Mouse (Mus musculus): ENCODE measurements at regions not wholly inside any gene's neighbourhood (a gene's known extent, or its start where the extent isn't known, plus 50 kb on each side); places are given as distances from the start of the nearest gene placed in this dataset.

DNA sequence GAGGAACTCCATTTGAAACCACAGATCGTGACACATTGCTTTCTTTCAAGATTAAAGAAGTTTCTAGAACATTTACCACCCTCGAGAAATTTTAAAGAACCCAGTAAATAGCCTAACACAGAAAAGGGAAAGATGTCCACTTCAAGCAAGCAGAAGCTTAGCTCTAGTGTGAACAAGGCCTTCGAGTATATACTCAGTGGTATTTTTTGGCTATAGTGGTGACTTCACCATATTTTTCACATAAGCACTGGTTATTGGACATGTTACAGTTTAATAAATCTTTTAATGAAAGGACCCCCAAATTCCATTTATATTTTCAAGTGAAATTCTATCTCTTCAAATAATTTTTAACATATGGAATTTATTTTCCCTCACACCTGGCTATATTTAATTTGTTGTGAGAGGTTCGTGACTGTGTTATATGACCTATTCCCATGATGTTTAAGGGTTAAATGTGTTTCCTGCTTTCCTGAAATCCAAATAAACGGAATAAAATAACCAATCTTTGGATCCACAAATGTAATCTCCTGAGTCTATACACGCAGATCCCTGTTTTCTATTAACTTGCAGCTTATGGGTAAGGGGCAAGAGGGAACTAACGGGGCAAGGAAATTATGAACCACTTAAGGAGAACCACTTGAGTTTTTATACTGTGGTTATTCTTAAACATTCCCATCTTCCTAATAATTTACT is 60.6 kb upstream of the Tas2r134 start:
- no peaks in the 10 kb centered on the region for H3K36me3 ChIP-seq (ENCODE audit: control insufficient read depth, insufficient read depth, low read length)
- no peak for TF ChIP-seq POLR2A (IDR thresholded peaks at IDR 0.05; ENCODE audit: control insufficient read depth, low read depth, low read length)
- no peak for TF ChIP-seq CTCF (IDR thresholded peaks at IDR 0.05; ENCODE audit: control insufficient read depth, insufficient read depth, insufficient replicate concordance, low read depth, low read length)
- no peaks in the 10 kb centered on the region for H3K4me1 ChIP-seq (ENCODE audit: control insufficient read depth, insufficient read depth, low read length)
- H3K27ac ChIP-seq (ENCODE audit: control insufficient read depth, insufficient read depth, low read depth, low read length): no peak overlapping the region
- no peaks in the 10 kb centered on the region for H3K27me3 ChIP-seq (ENCODE audit: control insufficient read depth, insufficient read depth, low read length)
- H3K4me3 ChIP-seq (ENCODE audit: control insufficient read depth, low read depth, low read length): no peak overlapping the region

GRCm38 (mm10) chr2:51563881-51564280 is 63.4 kb upstream of the Tas2r134 start:
- Histone ChIP-seq H3K36me3 (ENCODE audit: control insufficient read depth, insufficient read depth, low read length) (no peaks in the 10 kb centered on the region), H3K4me1 (ENCODE audit: control insufficient read depth, insufficient read depth, low read length) (no peaks in the 10 kb centered on the region), H3K4me3 (ENCODE audit: control insufficient read depth, low read depth, low read length) (no peak overlapping the region), H3K27ac (ENCODE audit: control insufficient read depth, insufficient read depth, low read depth, low read length) (no peak overlapping the region), H3K27me3 (ENCODE audit: control insufficient read depth, insufficient read depth, low read length) (no peaks in the 10 kb centered on the region)
- no peak for TF ChIP-seq CTCF (IDR thresholded peaks at IDR 0.05; ENCODE audit: control insufficient read depth, insufficient read depth, insufficient replicate concordance, low read depth, low read length)
- no peak for TF ChIP-seq POLR2A (IDR thresholded peaks at IDR 0.05; ENCODE audit: control insufficient read depth, low read depth, low read length)

- TF ChIP-seq POLR2A (IDR thresholded peaks at IDR 0.05; ENCODE audit: control insufficient read depth, low read depth, low read length) (no peak), CTCF (IDR thresholded peaks at IDR 0.05; ENCODE audit: control insufficient read depth, insufficient read depth, insufficient replicate concordance, low read depth, low read length) (no peak)
- Histone ChIP-seq H3K36me3 (ENCODE audit: control insufficient read depth, insufficient read depth, low read length) (no peaks in the 10 kb centered on the region), H3K27me3 (ENCODE audit: control insufficient read depth, insufficient read depth, low read length) (no peaks in the 10 kb centered on the region), H3K4me3 (ENCODE audit: control insufficient read depth, low read depth, low read length) (no peak overlapping the region), H3K4me1 (ENCODE audit: control insufficient read depth, insufficient read depth, low read length) (no peaks in the 10 kb centered on the region), H3K27ac (ENCODE audit: control insufficient read depth, insufficient read depth, low read depth, low read length) (no peak overlapping the region)
These were observed 64.1 kb upstream of the Tas2r134 start for GRCm38 (mm10) chr2:51563240-51563639.

DNA sequence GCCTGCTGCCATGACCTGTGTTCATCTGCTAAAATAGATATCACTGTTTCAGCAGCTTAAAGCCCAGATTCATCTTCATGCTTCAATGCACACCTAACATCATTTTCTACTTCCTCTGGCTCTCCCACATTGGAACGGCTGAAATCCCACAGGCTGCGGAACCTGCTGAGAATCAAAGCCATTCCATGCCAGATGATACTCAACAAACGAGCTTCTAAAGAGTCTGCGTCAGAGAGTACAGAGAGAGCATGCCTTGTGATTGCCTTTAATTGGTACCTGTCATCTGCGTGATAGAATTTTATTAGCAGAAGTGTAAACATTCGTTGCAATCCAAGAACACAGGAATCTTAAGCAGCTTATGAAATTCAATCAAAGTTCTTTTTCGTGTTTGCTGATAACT is 76.4 kb upstream of the Tas2r134 start:
- no peaks in the 10 kb centered on the region for H3K36me3 ChIP-seq (ENCODE audit: control insufficient read depth, insufficient read depth, low read length)
- no peaks in the 10 kb centered on the region for H3K27me3 ChIP-seq (ENCODE audit: control insufficient read depth, insufficient read depth, low read length)
- H3K4me3 ChIP-seq (ENCODE audit: control insufficient read depth, low read depth, low read length): no peak overlapping the region
- no peak overlapping the region for H3K27ac ChIP-seq (ENCODE audit: control insufficient read depth, insufficient read depth, low read depth, low read length)
- TF ChIP-seq CTCF (IDR thresholded peaks at IDR 0.05; ENCODE audit: control insufficient read depth, insufficient read depth, insufficient replicate concordance, low read depth, low read length) (no peak), POLR2A (IDR thresholded peaks at IDR 0.05; ENCODE audit: control insufficient read depth, low read depth, low read length) (no peak)
- H3K4me1 ChIP-seq (ENCODE audit: control insufficient read depth, insufficient read depth, low read length): no peaks in the 10 kb centered on the region

- H3K27ac ChIP-seq (ENCODE audit: control insufficient read depth, insufficient read depth, low read depth, low read length): no peak overlapping the region
- H3K4me3 ChIP-seq (ENCODE audit: control insufficient read depth, low read depth, low read length): no peak overlapping the region
- H3K27me3 ChIP-seq (ENCODE audit: control insufficient read depth, insufficient read depth, low read length): no peaks in the 10 kb centered on the region
- H3K4me1 ChIP-seq (ENCODE audit: control insufficient read depth, insufficient read depth, low read length): no peaks in the 10 kb centered on the region
- H3K36me3 ChIP-seq (ENCODE audit: control insufficient read depth, insufficient read depth, low read length): no peaks in the 10 kb centered on the region
- no peak for TF ChIP-seq POLR2A (IDR thresholded peaks at IDR 0.05; ENCODE audit: control insufficient read depth, low read depth, low read length)
- TF ChIP-seq CTCF (IDR thresholded peaks at IDR 0.05; ENCODE audit: control insufficient read depth, insufficient read depth, insufficient replicate concordance, low read depth, low read length): no peak
These were observed 78.2 kb upstream of the Tas2r134 start for GRCm38 (mm10) chr2:51549125-51549524.

GRCm38 (mm10) chr2:51546181-51546580 is 81.1 kb upstream of the Tas2r134 start:
- Histone ChIP-seq H3K27ac (ENCODE audit: control insufficient read depth, insufficient read depth, low read depth, low read length) (no peak overlapping the region), H3K27me3 (ENCODE audit: control insufficient read depth, insufficient read depth, low read length) (no peaks in the 10 kb centered on the region), H3K4me3 (ENCODE audit: control insufficient read depth, low read depth, low read length) (no peak overlapping the region), H3K4me1 (ENCODE audit: control insufficient read depth, insufficient read depth, low read length) (no peaks in the 10 kb centered on the region), H3K36me3 (ENCODE audit: control insufficient read depth, insufficient read depth, low read length) (no peaks in the 10 kb centered on the region)
- TF ChIP-seq CTCF (IDR thresholded peaks at IDR 0.05; ENCODE audit: control insufficient read depth, insufficient read depth, insufficient replicate concordance, low read depth, low read length) (no peak), POLR2A (IDR thresholded peaks at IDR 0.05; ENCODE audit: control insufficient read depth, low read depth, low read length) (no peak)

DNA sequence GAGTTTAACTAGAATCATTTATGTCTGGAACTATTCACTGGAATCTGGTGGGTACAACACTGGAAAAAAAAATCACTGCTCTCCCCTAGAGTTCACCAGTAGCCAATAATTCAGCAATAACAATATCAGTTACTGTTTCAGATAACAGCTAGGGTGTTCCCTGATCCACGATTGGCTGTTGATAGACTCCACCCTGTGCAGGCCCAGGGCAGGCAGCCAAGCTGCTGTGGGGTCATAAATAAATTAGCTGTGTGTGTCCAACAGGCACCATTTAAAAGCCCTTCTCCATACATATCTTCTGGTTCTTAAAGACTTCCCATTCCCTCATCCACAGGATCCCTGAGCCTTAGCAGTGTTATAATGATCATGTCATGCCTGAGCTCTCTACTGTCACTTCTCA is 83.4 kb upstream of the Tas2r134 start:
- no peak overlapping the region for H3K4me3 ChIP-seq (ENCODE audit: control insufficient read depth, low read depth, low read length)
- H3K4me1 ChIP-seq (ENCODE audit: control insufficient read depth, insufficient read depth, low read length): no peaks in the 10 kb centered on the region
- no peak for TF ChIP-seq CTCF (IDR thresholded peaks at IDR 0.05; ENCODE audit: control insufficient read depth, insufficient read depth, insufficient replicate concordance, low read depth, low read length)
- no peak for TF ChIP-seq POLR2A (IDR thresholded peaks at IDR 0.05; ENCODE audit: control insufficient read depth, low read depth, low read length)
- H3K27ac ChIP-seq (ENCODE audit: control insufficient read depth, insufficient read depth, low read depth, low read length): no peak overlapping the region
- no peaks in the 10 kb centered on the region for H3K36me3 ChIP-seq (ENCODE audit: control insufficient read depth, insufficient read depth, low read length)
- H3K27me3 ChIP-seq (ENCODE audit: control insufficient read depth, insufficient read depth, low read length): no peaks in the 10 kb centered on the region
